Mouse (Mus musculus) ovary, postnatal 10 days (tissue): ENCODE measurements around the gene Man1b1.

ENCODE experiments used
- DNase-seq: peaks from one replicate; pipeline ENCODE4 v3.0.0; 2022; ENCODE audit warnings: low spot score

Man1b1 gene

DNA sequence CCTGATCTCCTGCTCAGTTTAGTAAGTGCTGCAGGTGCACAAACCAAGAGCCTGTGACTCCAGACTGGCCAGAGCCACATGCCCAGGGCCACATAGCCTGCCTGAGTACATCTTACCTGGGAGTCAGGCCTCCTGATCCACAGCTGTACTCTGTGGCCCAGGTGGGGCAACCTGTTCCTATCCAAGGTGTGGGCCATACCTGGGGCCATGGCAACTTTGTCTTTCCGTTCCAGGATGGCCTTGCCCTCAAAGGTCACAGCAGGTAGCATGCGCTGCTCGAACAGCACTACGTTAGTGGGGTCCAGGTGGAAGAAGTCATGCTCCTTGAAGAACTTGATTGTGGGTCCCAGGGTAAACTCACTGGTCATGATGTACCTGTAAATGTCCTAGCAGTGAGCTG lies 32.2 kb downstream of the Man1b1 start:
- no peak for DNase-seq

DNA sequence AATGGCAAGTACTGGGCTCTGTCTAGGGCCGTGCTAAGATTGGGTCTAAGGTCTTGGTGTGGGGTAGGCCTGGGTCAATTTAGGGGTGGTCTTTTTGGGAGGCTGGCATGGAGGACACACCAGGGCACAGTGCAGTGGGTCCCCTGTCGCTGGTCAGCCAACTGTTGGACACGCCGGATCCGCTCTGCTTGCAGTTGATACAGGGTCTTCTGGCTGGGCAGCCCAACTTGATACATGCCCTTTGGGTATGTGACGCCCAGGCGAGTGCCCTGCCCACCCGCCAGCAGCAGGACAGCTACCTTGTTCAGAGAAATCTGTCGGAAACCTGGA lies 32.6 kb downstream of the Man1b1 start:
- DNase-seq = no peak

DNA sequence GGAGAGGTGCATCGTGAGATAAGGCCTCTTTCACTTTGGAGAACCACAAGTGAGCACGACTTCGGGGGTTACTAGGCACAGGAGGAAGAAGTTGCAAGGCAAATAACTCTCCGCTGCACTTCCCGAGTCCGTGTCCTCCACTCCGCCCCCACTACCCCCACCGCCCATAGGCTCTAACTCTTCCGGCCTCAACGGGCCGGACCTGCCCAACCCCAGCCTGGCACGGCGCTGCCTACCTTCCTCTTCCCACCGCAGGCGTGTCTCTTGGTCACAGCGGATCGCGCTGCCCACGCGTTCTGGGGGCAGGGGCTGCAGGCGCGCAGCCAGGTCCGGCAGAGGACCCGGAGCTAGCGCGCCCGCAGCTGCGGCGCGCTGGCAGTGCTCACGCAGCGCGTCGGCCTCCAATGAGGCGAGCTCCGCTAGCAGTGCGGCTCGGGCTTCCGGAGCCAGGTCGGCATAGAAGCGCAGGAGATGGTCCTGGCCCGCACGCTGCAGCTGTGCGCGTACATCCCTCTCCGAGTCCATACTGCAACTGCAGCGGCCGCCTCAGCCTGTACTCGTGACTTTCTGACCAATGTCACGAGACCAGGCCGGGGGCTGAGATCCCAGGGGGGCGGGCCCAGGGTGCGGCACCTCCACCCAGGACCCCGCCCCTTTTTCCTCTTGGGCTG lies 33.1 kb downstream of the Man1b1 start, which contains the start of gene Uap1l1:
Gene Uap1l1 (minus strand): TSS at position 592 of the 671 bp plus-strand sequence.
- DNase-seq = peak; percentile 62

DNA sequence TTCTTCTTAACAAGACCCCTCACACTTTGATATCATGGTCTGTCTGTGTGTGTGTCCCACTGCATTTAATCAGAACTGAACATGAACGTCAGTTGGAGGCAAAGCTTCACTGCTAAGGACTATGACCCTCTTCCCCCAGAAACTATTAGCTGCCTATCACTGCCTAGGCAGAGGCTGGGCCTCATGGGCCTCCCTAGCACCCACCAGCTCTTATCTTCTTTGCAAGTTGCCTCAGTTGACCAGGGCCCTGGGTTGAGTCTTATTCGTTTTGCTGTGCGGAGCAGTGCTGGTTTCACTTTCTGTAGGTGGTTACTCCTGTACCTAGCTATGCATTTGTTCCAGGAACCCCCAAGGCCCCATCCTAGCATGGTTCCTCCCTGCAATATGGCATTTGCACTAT lies 37.9 kb downstream of the Man1b1 start:
- DNase-seq = no peak

GRCm38 (mm10) chr2:25371764-25372643 lies 39.9 kb downstream of the Man1b1 start, which contains the start of gene Sapcd2:
TSS of gene Sapcd2 (plus strand) at chr2:25372321.
- peak; percentile 56 for DNase-seq

DNA sequence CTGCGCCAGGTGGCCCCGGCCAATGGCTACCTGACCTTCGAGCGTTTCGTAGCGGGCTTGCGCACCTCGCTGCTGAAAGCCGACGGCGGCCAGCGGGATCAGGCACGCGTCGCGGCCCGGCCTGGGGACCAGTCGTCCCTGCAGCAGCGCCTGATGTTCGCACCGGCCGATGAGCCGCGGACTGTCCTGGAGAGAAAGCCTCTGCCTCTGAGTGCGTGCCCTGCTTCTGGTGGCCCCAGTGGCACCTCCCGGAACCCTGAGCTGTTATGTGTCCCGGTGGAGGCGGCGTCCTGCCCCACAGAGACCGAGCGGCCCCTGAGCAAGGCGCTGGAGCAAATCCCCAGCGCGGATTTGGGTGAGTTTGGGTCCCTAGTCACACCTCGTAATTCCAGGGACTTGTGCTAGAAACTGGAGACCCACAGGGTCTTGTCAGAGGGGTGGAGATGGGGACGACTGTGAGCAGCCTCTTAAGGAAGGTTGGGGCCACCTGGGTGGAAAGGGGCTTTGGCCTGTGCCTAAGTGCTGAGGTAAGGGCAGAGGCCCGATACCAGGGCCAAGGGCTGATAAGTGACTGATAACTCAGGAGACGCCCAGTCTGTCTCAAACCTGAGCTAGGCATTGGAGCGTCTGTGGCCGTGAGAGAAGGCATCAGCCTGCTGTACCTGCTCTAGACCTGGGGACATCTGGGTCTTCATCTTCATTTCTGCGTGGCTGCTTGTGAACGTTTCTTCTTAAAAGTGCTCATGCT lies 40.7 kb downstream of the Man1b1 start:
- no peak for DNase-seq

GRCm38 (mm10) chr2:25373431-25373830 lies 41.3 kb downstream of the Man1b1 start:
- no peak for DNase-seq

- DNase-seq = no peak
Observed at GRCm38 (mm10) chr2:25376589-25376988, 44.5 kb downstream of the Man1b1 start.

DNA sequence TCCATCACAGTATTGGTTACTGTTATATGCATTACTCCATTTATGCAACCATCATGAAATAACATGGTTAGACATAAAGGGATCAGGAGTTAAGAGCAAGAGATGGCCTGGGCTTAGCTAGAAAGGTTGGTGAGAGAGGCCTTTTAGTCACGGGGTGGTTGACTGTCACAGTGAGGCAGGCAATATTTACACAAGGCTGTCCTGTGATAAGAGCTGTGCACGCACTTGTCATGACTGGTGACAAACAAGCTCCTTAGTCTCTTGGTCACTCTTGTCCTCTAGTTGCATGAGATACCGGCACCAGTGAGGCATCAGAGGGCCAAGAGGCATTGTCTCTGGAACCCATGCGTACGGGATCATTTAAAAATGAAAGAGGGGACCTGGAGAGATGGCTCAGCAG lies 52.4 kb downstream of the Man1b1 start:
- DNase-seq = no peak

GRCm38 (mm10) chr2:25391266-25391665 lies 59.1 kb downstream of the Man1b1 start:
- no peak for DNase-seq

DNA sequence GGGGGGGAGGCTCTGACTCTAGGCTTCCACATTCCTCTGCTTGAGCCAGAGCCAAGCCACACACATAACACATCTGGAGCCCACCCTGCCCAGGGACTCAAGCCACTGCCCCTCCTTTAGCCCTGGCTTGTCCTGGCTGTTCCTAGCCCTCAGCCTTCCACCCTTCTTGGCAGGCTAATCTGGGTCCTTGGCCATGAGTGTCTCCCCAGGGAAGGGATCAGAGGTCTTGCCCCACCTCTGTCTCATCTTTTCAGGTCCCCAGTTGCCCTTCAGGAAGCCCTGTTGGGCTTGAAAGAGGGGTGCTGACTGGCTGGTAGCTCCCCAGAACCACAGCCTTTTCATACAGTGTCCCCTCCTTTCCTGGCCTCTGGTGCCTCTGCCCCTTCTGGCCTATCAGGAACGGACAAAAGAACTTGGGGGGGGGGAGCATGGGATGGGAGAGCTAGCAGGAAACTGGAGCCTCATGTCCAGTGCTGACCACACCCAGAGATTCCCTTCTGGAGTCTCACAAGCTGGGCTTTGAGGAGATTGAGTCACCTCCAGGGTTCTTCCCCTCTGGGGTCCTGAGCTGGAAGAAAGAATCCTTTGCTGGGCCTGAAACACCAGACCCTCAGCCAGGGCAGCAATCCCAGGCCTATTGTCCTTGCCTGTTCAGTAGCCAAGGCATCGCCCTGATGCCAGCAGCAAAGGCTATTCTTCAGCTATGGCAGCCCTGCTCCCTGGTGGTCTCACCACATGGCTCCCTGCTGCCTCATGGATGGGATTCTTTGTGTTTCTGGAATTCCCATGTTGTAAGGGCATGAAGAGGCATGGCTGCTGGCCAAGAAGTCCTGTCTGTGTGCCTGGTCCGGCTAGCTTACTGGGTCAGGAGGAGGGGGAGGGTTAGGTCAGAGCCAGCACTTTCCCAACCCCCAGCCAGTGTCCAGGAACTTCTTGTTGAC lies 62.4 kb downstream of the Man1b1 start:
- no peak for DNase-seq

DNA sequence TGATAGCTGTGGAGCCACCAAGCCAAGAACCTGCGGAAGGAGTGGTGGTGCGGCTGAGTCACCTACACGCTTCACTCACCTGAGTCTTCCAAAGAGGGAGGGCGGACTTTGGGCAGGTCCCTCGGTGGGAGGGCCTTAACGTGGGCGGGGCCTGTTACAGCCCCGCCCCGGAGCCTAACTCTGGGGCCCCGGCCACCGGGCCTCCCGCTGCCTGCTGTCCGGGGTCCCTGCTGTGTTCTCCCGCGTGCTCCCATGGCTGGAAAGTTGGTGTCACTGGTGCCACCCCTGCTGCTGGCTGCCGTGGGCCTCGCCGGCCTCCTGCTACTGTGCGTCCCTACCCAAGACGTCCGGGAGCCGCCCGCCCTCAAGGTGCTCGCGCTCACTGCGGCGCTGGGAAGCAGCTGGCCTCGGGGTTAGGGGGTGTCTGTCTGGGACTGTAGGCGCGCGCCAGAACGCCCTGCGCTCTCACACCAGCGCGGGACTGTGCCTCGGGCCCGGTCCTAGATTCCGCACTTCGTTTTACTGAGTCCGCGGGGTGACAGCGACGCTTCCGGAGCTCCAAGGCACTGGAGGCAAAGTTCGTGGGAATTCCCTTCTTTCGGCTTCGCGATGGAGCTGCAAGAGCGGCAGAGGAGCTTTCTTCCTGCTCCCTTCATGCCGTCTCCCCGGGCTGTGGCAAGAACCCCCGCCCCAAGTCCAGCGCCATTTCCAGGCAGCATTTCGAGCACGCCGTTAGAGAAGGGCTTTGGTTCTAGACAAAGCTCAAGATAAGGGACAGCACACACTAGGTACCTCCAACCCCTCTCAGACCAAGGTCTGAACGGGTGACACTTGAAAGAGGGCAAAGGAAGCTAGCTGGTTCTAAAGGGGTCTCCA lies 63.8 kb downstream of the Man1b1 start, which contains the start of gene Entpd2:
Gene Entpd2 (plus strand): TSS at position 154 of the 876 bp plus-strand sequence.
- DNase-seq = no peak

GRCm38 (mm10) chr2:25396597-25396983 lies 64.5 kb downstream of the Man1b1 start:
- DNase-seq = no peak

DNA sequence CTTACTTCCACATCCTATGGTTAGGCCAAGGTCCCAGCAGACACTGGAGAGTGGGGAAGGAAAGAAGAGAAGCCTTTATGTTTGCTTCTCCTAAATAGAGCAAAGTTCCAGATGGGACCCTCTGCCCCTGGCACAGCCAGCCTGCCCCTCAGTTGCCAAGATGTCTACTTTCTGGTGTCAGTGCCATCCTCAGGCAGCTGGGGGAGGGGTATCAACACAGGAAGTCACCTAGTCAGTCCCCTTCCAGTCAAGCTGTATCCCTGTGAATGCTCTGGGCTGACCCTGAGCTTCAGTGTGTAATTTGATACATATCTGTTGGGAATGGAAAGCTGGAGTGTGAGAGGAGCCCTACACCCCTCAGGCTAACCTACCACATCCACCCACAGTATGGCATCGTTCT lies 64.9 kb downstream of the Man1b1 start:
- no peak for DNase-seq

- DNase-seq = no peak
Observed at GRCm38 (mm10) chr2:25398065-25398464, 65.9 kb downstream of the Man1b1 start.

GRCm38 (mm10) chr2:25399051-25399450 lies 66.9 kb downstream of the Man1b1 start, which contains the start of gene Npdc1:
TSS of gene Npdc1 (plus strand) at chr2:25399351.
- no peak for DNase-seq

- no peak for DNase-seq
Observed at GRCm38 (mm10) chr2:25400291-25400690, 68.2 kb downstream of the Man1b1 start.

DNA sequence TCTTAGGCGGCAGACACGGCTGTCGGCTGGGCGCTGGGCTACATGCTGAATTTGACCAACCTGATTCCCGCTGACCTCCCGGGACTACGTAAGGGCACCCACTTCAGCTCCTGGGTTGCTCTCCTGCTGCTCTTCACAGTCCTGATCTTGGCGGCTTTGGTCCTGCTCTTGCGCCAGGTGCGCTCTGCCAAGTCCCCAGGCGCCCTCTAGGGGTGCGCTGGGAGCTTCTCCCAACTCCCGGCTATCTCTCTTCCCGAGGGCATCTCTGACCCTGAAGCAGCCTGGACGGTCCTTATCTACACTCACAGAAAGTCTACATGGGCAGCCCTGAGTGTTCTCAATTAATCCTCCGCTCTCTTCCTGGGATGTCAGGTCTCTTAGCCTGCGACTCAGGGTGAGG lies 68.6 kb downstream of the Man1b1 start:
- DNase-seq = no peak
